Comparison of ENCODE assay signal across 16 mouse cellular contexts in the genomic region with DNA sequence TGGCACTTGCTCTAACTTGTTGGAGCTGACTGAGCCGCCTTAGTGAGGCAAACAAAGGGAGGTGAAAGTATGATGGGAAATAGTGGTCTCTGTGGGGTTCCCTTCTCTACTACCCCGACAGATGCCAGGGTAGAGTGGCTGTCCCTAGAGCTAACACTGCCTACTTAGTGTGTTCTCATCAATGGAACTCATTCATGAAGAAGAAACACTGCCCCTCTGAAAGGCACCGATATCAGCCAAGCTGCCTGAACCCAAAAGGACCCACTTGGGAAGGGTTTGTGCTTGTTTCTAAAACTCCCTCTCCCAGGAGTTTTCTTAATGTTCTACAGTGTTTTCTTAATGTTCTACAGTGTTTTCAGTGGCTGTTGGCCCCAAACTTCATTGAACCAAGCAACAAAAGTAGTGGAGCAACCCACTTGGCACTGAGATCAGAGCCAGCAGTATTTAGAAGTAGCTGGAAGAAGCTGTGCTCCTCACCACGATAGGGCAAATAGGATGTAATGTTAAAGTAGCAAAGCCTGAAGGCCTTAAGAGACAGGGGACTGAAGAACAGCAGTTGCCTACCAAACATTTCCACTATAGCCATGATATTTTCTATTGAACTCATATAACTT. TPM values are rescaled to one million over a fixed set of nuclear protein-coding genes. Genes with fewer than 3 reads are reported as not detected.
DNase-seq lines count a peak whose midpoint lies in the region.
"Had no signal": no experiment of that assay in that cellular context is flagged by ENCODE, and none has a peak within 500 bp of the region (broad histone marks: within the 10 kb centered on the region; RNA-seq: fewer than 3 reads in every experiment).

No protein-coding gene starts in this region.

- 0 out of 2 replicates have a peak, but pooled peaks cover 5% of the 10 kb centered on the region for H3K4me1 ChIP-seq in heart, embryonic 10.5 days
- H3K4me1 ChIP-seq: embryonic facial prominence, embryonic 13.5 days; neural tube, embryonic 12.5 days had no signal

- intact Hi-C loops in heart, postnatal 14 days (cut with DNase I) = no loop called here
- intact Hi-C loops in left cerebral cortex, postnatal 14 days (cut with DNase I) = no loop called here
- intact Hi-C loops in left cerebral cortex, postnatal 4 days (cut with DNase I) = no loop called here

- peak; percentile 17 for DNase-seq in heart, embryonic 10.5 days (ENCODE audit: low spot score)
- no peak for DNase-seq in heart, postnatal 14 days
- DNase-seq in left cerebral cortex, postnatal 14 days (ENCODE audit: low spot score in 2 of 2) = peak; percentile 11 to 50
- no peak for DNase-seq in left cerebral cortex, postnatal 4 days
- peak; percentile 28 for DNase-seq in brain, embryonic 18.5 days (ENCODE audit: low read depth, low spot score)
- DNase-seq in frontal cortex, postnatal 10 days (ENCODE audit: low spot score in 2 of 2) = peak; percentile 19 to 40
- DNase-seq in kidney, postnatal 25 days = no peak
- no peak for DNase-seq in kidney, adult 9 months
- DNase-seq: cerebellum, postnatal 25 days; kidney, postnatal 14 days; lung, postnatal 10 days; retina, postnatal 1 day had no signal

- no peak overlapping the region for H3K27ac ChIP-seq in heart, embryonic 10.5 days
- H3K27ac ChIP-seq: embryonic facial prominence, embryonic 13.5 days; heart, embryonic 15.5 days; liver, embryonic 14.5 days; neural tube, embryonic 12.5 days had no signal

- H3K4me3 ChIP-seq in heart, embryonic 10.5 days = no peak overlapping the region
- H3K4me3 ChIP-seq: embryonic facial prominence, embryonic 13.5 days; heart, embryonic 15.5 days; neural tube, embryonic 12.5 days had no signal

- no peaks in the 10 kb centered on the region for H3K27me3 ChIP-seq in heart, embryonic 10.5 days (ENCODE audit: insufficient read depth, poor library complexity, severe bottlenecking)
- H3K27me3 ChIP-seq: embryonic facial prominence, embryonic 13.5 days; heart, embryonic 15.5 days; neural tube, embryonic 12.5 days had no signal

- no peaks in the 10 kb centered on the region for H3K36me3 ChIP-seq in heart, embryonic 10.5 days
- H3K36me3 ChIP-seq: embryonic facial prominence, embryonic 13.5 days; heart, embryonic 15.5 days; neural tube, embryonic 12.5 days had no signal

- H3K9me3 ChIP-seq in heart, embryonic 10.5 days = no peaks in the 10 kb centered on the region
- H3K9me3 ChIP-seq: embryonic facial prominence, embryonic 13.5 days; heart, embryonic 15.5 days; neural tube, embryonic 12.5 days had no signal

- 80% methylated on average over 4 of the region's 4 CpGs for WGBS in heart, embryonic 10.5 days

RNA-seq across cellular contexts. Expression of gene Gng12, which starts 36.1 kb away (rescaled TPM):
- polyA plus RNA-seq in heart, embryonic 10.5 days (2016; fragmentation: Nextera tagmentation; extraction: Ambion mirVana) = 60.0 and 60.9 TPM in 2 replicates
- 10 to 100 TPM; 49.7 to 52.0 TPM for total RNA-seq in heart, postnatal 14 days (2021)
- total RNA-seq in left cerebral cortex, postnatal 14 days (2021) = 10 to 100 TPM; 76.0 to 84.7 TPM
- 10 to 100 TPM; 49.1 to 54.0 TPM for total RNA-seq in left cerebral cortex, postnatal 4 days (2021)

Comparison
In these comparisons a context has a peak if more than half of its experiments do, and no peak if none do; other contexts are left out.
1. DNase-seq: peak in heart, embryonic 10.5 days (single experiment), left cerebral cortex, postnatal 14 days (2 of 2), brain, embryonic 18.5 days (single experiment) and frontal cortex, postnatal 10 days (2 of 2); none in heart, postnatal 14 days (0 of 2), left cerebral cortex, postnatal 4 days (single experiment), kidney, postnatal 25 days (0 of 2) and kidney, adult 9 months (single experiment).